Mouse (Mus musculus): ENCODE data around the gene Clcn7. TPM values are rescaled to one million over a fixed set of nuclear protein-coding genes. Genes with fewer than 3 reads are reported as not detected.

The Clcn7 gene
- total RNA-seq, 1 experiment = 35.0 TPM

DNA sequence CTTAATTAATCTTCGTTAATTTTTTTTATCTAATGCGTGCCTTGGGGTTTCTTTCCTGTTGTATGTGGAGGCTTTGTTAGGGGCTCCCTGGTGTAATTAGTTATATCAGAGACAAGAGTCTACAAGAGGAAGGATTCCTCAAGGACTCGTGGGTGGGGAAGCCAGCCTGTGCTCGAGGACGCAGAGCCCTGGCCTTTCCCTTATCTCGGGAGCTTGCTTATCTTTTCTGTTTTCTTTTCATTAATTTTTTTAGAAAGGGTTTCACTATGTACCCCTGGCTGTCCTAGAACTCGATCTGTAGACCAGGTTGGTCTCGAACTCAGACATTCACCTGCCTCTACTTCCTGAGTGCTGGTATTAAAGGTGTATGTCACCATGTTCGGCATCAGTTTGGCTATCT lies 5.5 kb upstream of the Clcn7 start:
- H3K4me1 ChIP-seq (ENCODE audit: control insufficient read depth in 2 of 2, insufficient read depth in 2 of 2, low read length in 2 of 2, poor library complexity in 1 of 2) = peaks cover 0 to 2% of the 10 kb centered on the region in 2 experiments; a peak in 1 of 4 replicates
- no peak for DNase-seq (ENCODE audit: low read depth, low spot score)
- TF ChIP-seq ZC3H11A (IDR thresholded peaks at IDR 0.05; ENCODE audit: borderline replicate concordance, low read depth, low read length) (no peak), HCFC1 (IDR thresholded peaks at IDR 0.05; ENCODE audit: borderline replicate concordance, insufficient read depth, low read length) (no peak), CHD2 (IDR thresholded peaks at IDR 0.05; ENCODE audit: low read depth, low read length) (no peak), MAFK (IDR thresholded peaks at IDR 0.05; ENCODE audit: insufficient read depth, low read depth, low read length) (no peak), ZNF384 (IDR thresholded peaks at IDR 0.05; ENCODE audit: low read depth, low read length) (no peak)
- no peak overlapping the region for H3K27ac ChIP-seq (ENCODE audit: insufficient read depth, low read depth, low read length, poor library complexity, severe bottlenecking)
- in situ Hi-C loops (cut with MboI; ENCODE audit: low sequenced_read_pairs in 2 of 2, unreplicated experiment in 2 of 2) = no loop called here
- H3K9ac ChIP-seq (ENCODE audit: insufficient read depth, low read depth, low read length, poor library complexity, severe bottlenecking) = no peak overlapping the region
- no peak overlapping the region for H3K4me3 ChIP-seq (ENCODE audit: insufficient read depth in 1 of 2, low read depth in 1 of 2, low read length in 2 of 2, poor library complexity in 1 of 2, severe bottlenecking in 1 of 2)
- H3K36me3 ChIP-seq (ENCODE audit: control insufficient read depth, insufficient read depth, low read length, poor library complexity, severe bottlenecking) = no peaks in the 10 kb centered on the region
- H3K9me3 ChIP-seq (ENCODE audit: control insufficient read depth, insufficient read depth, low read depth, low read length) = no peaks in the 10 kb centered on the region

DNA sequence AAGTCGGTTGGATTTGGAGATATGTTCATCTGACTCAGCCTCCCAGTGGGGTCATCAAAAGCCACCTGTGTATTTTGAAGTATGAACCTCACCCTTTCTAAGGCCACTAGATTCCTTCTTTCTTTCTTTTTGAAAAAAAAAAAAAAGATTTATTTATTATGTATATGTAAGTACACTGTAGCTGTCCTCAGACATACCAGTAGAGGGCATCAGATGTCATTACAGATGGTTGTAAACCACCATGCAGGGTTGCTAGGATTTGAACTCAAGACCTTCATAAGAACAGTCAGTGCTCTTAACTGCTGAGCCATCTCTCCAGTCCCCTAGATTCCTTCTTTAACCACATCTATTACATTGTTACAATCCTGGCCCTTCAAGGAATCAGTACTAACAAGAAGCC lies 3.1 kb upstream of the Clcn7 start:
- no peak for DNase-seq (ENCODE audit: low read depth, low spot score)
- TF ChIP-seq CHD2 (IDR thresholded peaks at IDR 0.05; ENCODE audit: low read depth, low read length) (no peak), ZC3H11A (IDR thresholded peaks at IDR 0.05; ENCODE audit: borderline replicate concordance, low read depth, low read length) (no peak)
- no peaks in the 10 kb centered on the region for H3K9me3 ChIP-seq (ENCODE audit: control insufficient read depth, insufficient read depth, low read depth, low read length)
- in situ Hi-C loops (cut with MboI; ENCODE audit: low sequenced_read_pairs in 2 of 2, unreplicated experiment in 2 of 2) = no loop called here
- no peak overlapping the region for H3K9ac ChIP-seq (ENCODE audit: insufficient read depth, low read depth, low read length, poor library complexity, severe bottlenecking)
- H3K36me3 ChIP-seq (ENCODE audit: control insufficient read depth, insufficient read depth, low read length, poor library complexity, severe bottlenecking) = no peaks in the 10 kb centered on the region
- H3K4me3 ChIP-seq (ENCODE audit: insufficient read depth in 1 of 2, low read depth in 1 of 2, low read length in 2 of 2, poor library complexity in 1 of 2, severe bottlenecking in 1 of 2) = no peak overlapping the region
- no peak overlapping the region for H3K27ac ChIP-seq (ENCODE audit: insufficient read depth, low read depth, low read length, poor library complexity, severe bottlenecking)
- peaks cover 0 to 2% of the 10 kb centered on the region in 2 experiments; a peak in 1 of 4 replicates for H3K4me1 ChIP-seq (ENCODE audit: control insufficient read depth in 2 of 2, insufficient read depth in 2 of 2, low read length in 2 of 2, poor library complexity in 1 of 2)

DNA sequence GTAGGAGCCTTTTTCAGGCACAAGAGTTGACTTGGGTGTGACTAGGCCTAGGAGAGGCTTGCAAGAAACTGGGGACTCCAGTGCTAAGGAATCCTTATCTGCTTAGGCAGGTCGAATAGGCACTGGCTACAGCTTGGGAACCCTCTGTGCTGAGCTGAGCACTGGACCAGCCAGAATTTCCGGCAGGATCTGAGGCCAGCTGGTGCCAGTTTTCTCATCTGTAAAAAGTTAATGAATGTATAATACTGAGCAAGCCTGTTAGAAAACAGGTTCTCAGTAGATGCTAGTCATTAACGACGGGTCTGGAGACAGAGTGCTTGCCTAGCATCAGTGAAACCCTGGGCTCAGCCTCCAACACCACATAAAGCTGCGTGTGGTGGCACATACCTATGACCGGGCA lies 2.4 kb downstream of the Clcn7 start:
- DNase-seq (ENCODE audit: low read depth, low spot score) = no peak
- no peak for TF ChIP-seq ZNF384 (IDR thresholded peaks at IDR 0.05; ENCODE audit: low read depth, low read length)
- TF ChIP-seq CHD2 (IDR thresholded peaks at IDR 0.05; ENCODE audit: low read depth, low read length) = no peak
- no peak for TF ChIP-seq ZC3H11A (IDR thresholded peaks at IDR 0.05; ENCODE audit: borderline replicate concordance, low read depth, low read length)
- no peak for TF ChIP-seq MAFK (IDR thresholded peaks at IDR 0.05; ENCODE audit: insufficient read depth, low read depth, low read length)
- TF ChIP-seq HCFC1 (IDR thresholded peaks at IDR 0.05; ENCODE audit: borderline replicate concordance, insufficient read depth, low read length) = no peak
- H3K36me3 ChIP-seq (ENCODE audit: control insufficient read depth, insufficient read depth, low read length, poor library complexity, severe bottlenecking) = peaks cover 7% of the 10 kb centered on the region; the same call in 1 of the 2 replicates
- no peak overlapping the region for H3K4me3 ChIP-seq (ENCODE audit: insufficient read depth in 1 of 2, low read depth in 1 of 2, low read length in 2 of 2, poor library complexity in 1 of 2, severe bottlenecking in 1 of 2)
- no peak overlapping the region for H3K9ac ChIP-seq (ENCODE audit: insufficient read depth, low read depth, low read length, poor library complexity, severe bottlenecking)
- H3K27ac ChIP-seq (ENCODE audit: insufficient read depth, low read depth, low read length, poor library complexity, severe bottlenecking) = no peak overlapping the region
- H3K9me3 ChIP-seq (ENCODE audit: control insufficient read depth, insufficient read depth, low read depth, low read length) = no peaks in the 10 kb centered on the region
- in situ Hi-C loops (cut with MboI; ENCODE audit: low sequenced_read_pairs in 2 of 2, unreplicated experiment in 2 of 2) = no loop called here
- H3K4me1 ChIP-seq (ENCODE audit: control insufficient read depth in 2 of 2, insufficient read depth in 2 of 2, low read length in 2 of 2, poor library complexity in 1 of 2) = no peaks in the 10 kb centered on the region

DNA sequence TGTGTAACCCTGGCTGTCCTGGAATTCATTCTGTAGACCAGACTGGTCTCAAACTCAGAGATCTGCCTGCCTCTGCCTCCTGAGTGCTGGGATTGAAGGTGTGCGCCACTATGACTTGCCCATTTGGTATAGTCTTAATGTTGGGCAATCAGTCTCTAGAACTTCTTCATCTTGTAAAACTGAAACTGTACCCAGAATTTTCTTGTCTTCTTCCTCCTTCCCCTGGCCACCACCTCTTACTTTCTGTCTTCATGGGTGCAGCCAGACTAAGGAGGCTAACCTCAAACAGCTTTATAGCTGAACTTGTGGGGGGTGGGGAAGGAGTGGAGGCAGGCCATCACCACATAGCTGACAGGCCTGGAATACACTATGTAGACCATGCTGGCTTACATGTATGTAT lies 5.6 kb downstream of the Clcn7 start:
- no peak overlapping the region for H3K27ac ChIP-seq (ENCODE audit: insufficient read depth, low read depth, low read length, poor library complexity, severe bottlenecking)
- H3K9me3 ChIP-seq (ENCODE audit: control insufficient read depth, insufficient read depth, low read depth, low read length) = no peaks in the 10 kb centered on the region
- TF ChIP-seq CHD2 (IDR thresholded peaks at IDR 0.05; ENCODE audit: low read depth, low read length) = no peak
- no peak for TF ChIP-seq HCFC1 (IDR thresholded peaks at IDR 0.05; ENCODE audit: borderline replicate concordance, insufficient read depth, low read length)
- TF ChIP-seq MAFK (IDR thresholded peaks at IDR 0.05; ENCODE audit: insufficient read depth, low read depth, low read length) = no peak
- no peak for TF ChIP-seq ZNF384 (IDR thresholded peaks at IDR 0.05; ENCODE audit: low read depth, low read length)
- no peak for TF ChIP-seq ZC3H11A (IDR thresholded peaks at IDR 0.05; ENCODE audit: borderline replicate concordance, low read depth, low read length)
- no peaks in the 10 kb centered on the region for H3K4me1 ChIP-seq (ENCODE audit: control insufficient read depth in 2 of 2, insufficient read depth in 2 of 2, low read length in 2 of 2, poor library complexity in 1 of 2)
- H3K9ac ChIP-seq (ENCODE audit: insufficient read depth, low read depth, low read length, poor library complexity, severe bottlenecking) = no peak overlapping the region
- DNase-seq (ENCODE audit: low read depth, low spot score) = no peak
- in situ Hi-C loops (cut with MboI; ENCODE audit: low sequenced_read_pairs in 2 of 2, unreplicated experiment in 2 of 2) = no loop called here
- H3K4me3 ChIP-seq (ENCODE audit: insufficient read depth in 1 of 2, low read depth in 1 of 2, low read length in 2 of 2, poor library complexity in 1 of 2, severe bottlenecking in 1 of 2) = no peak overlapping the region
- peaks cover 10% of the 10 kb centered on the region; the same call in 1 of the 2 replicates for H3K36me3 ChIP-seq (ENCODE audit: control insufficient read depth, insufficient read depth, low read length, poor library complexity, severe bottlenecking)

DNA sequence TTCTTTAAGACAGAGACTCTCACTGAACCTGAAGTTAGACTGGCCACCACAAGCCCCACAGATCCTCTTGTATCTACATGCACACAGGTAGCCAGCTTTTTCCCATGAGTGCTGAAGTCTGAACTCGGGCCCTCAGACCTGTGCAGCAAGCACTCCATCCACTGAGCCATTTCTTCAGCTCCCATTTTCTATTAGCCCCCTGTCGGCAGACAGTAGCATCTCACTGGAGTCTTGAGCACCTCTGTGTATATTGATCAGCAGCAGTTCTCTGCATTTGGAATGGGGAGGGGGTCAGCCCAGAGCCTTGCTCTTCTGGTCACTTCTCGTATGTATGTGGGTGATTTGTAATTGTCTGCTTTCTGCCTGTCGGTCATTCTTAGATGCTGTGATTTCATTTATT lies 6.8 kb downstream of the Clcn7 start:
- H3K27ac ChIP-seq (ENCODE audit: insufficient read depth, low read depth, low read length, poor library complexity, severe bottlenecking) = no peak overlapping the region
- in situ Hi-C loops (cut with MboI; ENCODE audit: low sequenced_read_pairs in 2 of 2, unreplicated experiment in 2 of 2) = no loop called here
- no peak overlapping the region for H3K4me3 ChIP-seq (ENCODE audit: insufficient read depth in 1 of 2, low read depth in 1 of 2, low read length in 2 of 2, poor library complexity in 1 of 2, severe bottlenecking in 1 of 2)
- peak; percentile 27 for DNase-seq (ENCODE audit: low read depth, low spot score)
- no peak for TF ChIP-seq MAFK (IDR thresholded peaks at IDR 0.05; ENCODE audit: insufficient read depth, low read depth, low read length)
- no peak for TF ChIP-seq ZNF384 (IDR thresholded peaks at IDR 0.05; ENCODE audit: low read depth, low read length)
- no peak for TF ChIP-seq ZC3H11A (IDR thresholded peaks at IDR 0.05; ENCODE audit: borderline replicate concordance, low read depth, low read length)
- no peak for TF ChIP-seq CHD2 (IDR thresholded peaks at IDR 0.05; ENCODE audit: low read depth, low read length)
- no peak for TF ChIP-seq HCFC1 (IDR thresholded peaks at IDR 0.05; ENCODE audit: borderline replicate concordance, insufficient read depth, low read length)
- no peaks in the 10 kb centered on the region for H3K9me3 ChIP-seq (ENCODE audit: control insufficient read depth, insufficient read depth, low read depth, low read length)
- no peaks in the 10 kb centered on the region for H3K4me1 ChIP-seq (ENCODE audit: control insufficient read depth in 2 of 2, insufficient read depth in 2 of 2, low read length in 2 of 2, poor library complexity in 1 of 2)
- H3K9ac ChIP-seq (ENCODE audit: insufficient read depth, low read depth, low read length, poor library complexity, severe bottlenecking) = no peak overlapping the region
- peaks cover 10% of the 10 kb centered on the region; the same call in 1 of the 2 replicates for H3K36me3 ChIP-seq (ENCODE audit: control insufficient read depth, insufficient read depth, low read length, poor library complexity, severe bottlenecking)
